Mouse (Mus musculus) limb, embryonic 15.5 days (tissue): ENCODE data around the gene Ano6. TPM values are rescaled to one million over a fixed set of nuclear protein-coding genes. Genes with fewer than 3 reads are reported as not detected.
A peak's percentile ranks its signal among the peaks of the same experiment; 100 is the strongest.

ENCODE experiments used
- ATAC-seq: fragments of 200-750 bp; cut with Nextera tagmentation; 2 replicates; pipeline ENCODE4 v1.8.0; 2017; ENCODE audit warnings: low read depth, moderate TSS enrichment; ENCODE audit not compliant: insufficient number of reproducible peaks, low FRiP score, low TSS enrichment
- H3K27ac ChIP-seq: fragments of 300-500 bp; sonication (generic); 2 replicates; pipeline ENCODE4 v1.5.1; 2015; ENCODE audit warnings: moderate library complexity, mild to moderate bottlenecking, inconsistent platforms
- H3K27me3 ChIP-seq: fragments of 300-500 bp; sonication (generic); 2 replicates; pipeline ENCODE4 v1.6.1; 2015; ENCODE audit warnings: inconsistent platforms
- H3K36me3 ChIP-seq: fragments of 300-500 bp; sonication (generic); 2 replicates; pipeline ENCODE4 v1.6.1; 2015; ENCODE audit warnings: inconsistent platforms
- H3K4me1 ChIP-seq: fragments of 300-500 bp; sonication (generic); 2 replicates; pipeline ENCODE4 v1.6.1; 2015; ENCODE audit warnings: inconsistent platforms
- H3K4me2 ChIP-seq: fragments of 300-500 bp; sonication (generic); 2 replicates; pipeline ENCODE4 v1.6.1; 2015; ENCODE audit warnings: mild to moderate bottlenecking, inconsistent platforms
- H3K4me3 ChIP-seq: fragments of 300-500 bp; sonication (generic); 2 replicates; pipeline ENCODE4 v1.5.1; 2015; ENCODE audit warnings: mild to moderate bottlenecking, inconsistent platforms
- H3K9ac ChIP-seq: fragments of 300-500 bp; sonication (generic); 2 replicates; pipeline ENCODE4 v1.6.1; 2015; ENCODE audit warnings: inconsistent platforms
- H3K9me3 ChIP-seq: fragments of 300-500 bp; sonication (generic); 2 replicates; pipeline ENCODE4 v1.6.1; 2016; ENCODE audit warnings: inconsistent platforms
- WGBS: fragments of 180-500 bp; shearing (Covaris S2); methylation state at CpG from one replicate; pipeline ENCODE4 v1.1.7; 2015; 5-methylcytosine and 5-hydroxymethylcytosine counted together
- polyA plus RNA-seq: library from polyadenylated mRNA; unstranded; fragments of >200 nt; fragmentation: Nextera tagmentation; extraction: Ambion mirVana; gene quantifications from 2 replicates; pipeline ENCODE4 v1.2.1, GENCODE M21; 2015

Ano6 gene
- polyA plus RNA-seq, 1 experiment from 2014 or later, result 50.3 TPM

GRCm38 (mm10) chr15:95945951-95946708 is 155.5 kb downstream of the Ano6 start:
- Histone ChIP-seq H3K4me1 (no peaks in the 10 kb centered on the region), H3K9ac (no peak overlapping the region), H3K4me3 (no peak overlapping the region), H3K27me3 (no peaks in the 10 kb centered on the region), H3K36me3 (peaks cover 54% of the 10 kb centered on the region), H3K4me2 (no peak overlapping the region), H3K9me3 (no peaks in the 10 kb centered on the region), H3K27ac (no peak overlapping the region)
- ATAC-seq, result no peak
- 61% methylated on average over 11 of the region's 11 CpGs for WGBS

GRCm38 (mm10) chr15:95948411-95948810 is 157.8 kb downstream of the Ano6 start:
- no peak overlapping the region for H3K4me2 ChIP-seq
- H3K9ac ChIP-seq, result no peak overlapping the region
- no peaks in the 10 kb centered on the region for H3K27me3 ChIP-seq
- H3K27ac ChIP-seq, result no peak overlapping the region
- no peaks in the 10 kb centered on the region for H3K9me3 ChIP-seq
- no peak overlapping the region for H3K4me3 ChIP-seq
- H3K36me3 ChIP-seq, result peaks cover 49% of the 10 kb centered on the region
- 0 out of 2 replicates have a peak, but pooled peaks cover 6% of the 10 kb centered on the region for H3K4me1 ChIP-seq
- ATAC-seq, result no peak
- WGBS, result 91% methylated on average over 18 of the region's 18 CpGs

- 0 out of 2 replicates have a peak, but pooled peaks cover 6% of the 10 kb centered on the region for H3K4me1 ChIP-seq
- 90% methylated on average over 13 of the region's 13 CpGs for WGBS
- no peaks in the 10 kb centered on the region for H3K27me3 ChIP-seq
- no peak overlapping the region for H3K4me2 ChIP-seq
- ATAC-seq, result no peak
- H3K27ac ChIP-seq, result no peak overlapping the region
- H3K9ac ChIP-seq, result no peak overlapping the region
- no peaks in the 10 kb centered on the region for H3K9me3 ChIP-seq
- H3K36me3 ChIP-seq, result peaks cover 56% of the 10 kb centered on the region
- H3K4me3 ChIP-seq, result no peak overlapping the region
Observed at GRCm38 (mm10) chr15:95949336-95949735, 158.7 kb downstream of the Ano6 start.

GRCm38 (mm10) chr15:95951497-95951896 is 160.9 kb downstream of the Ano6 start:
- H3K27me3 ChIP-seq, result no peaks in the 10 kb centered on the region
- no peak overlapping the region for H3K9ac ChIP-seq
- peaks cover 68% of the 10 kb centered on the region for H3K36me3 ChIP-seq
- H3K4me1 ChIP-seq, result 0 out of 2 replicates have a peak, but pooled peaks cover 6% of the 10 kb centered on the region
- 0 out of 2 replicates have a peak overlapping the region, but pooled peaks have one; percentile 17 for H3K27ac ChIP-seq
- H3K9me3 ChIP-seq, result no peaks in the 10 kb centered on the region
- H3K4me3 ChIP-seq, result no peak overlapping the region
- no peak for ATAC-seq
- H3K4me2 ChIP-seq, result no peak overlapping the region
- WGBS, result 63% methylated on average over 5 of the region's 5 CpGs

GRCm38 (mm10) chr15:95956692-95957091 is 166.0 kb downstream of the Ano6 start:
- no peak for ATAC-seq
- Histone ChIP-seq H3K9me3 (no peaks in the 10 kb centered on the region), H3K27ac (no peak overlapping the region), H3K4me3 (no peak overlapping the region), H3K9ac (no peak overlapping the region), H3K4me2 (no peak overlapping the region), H3K36me3 (peaks cover 56% of the 10 kb centered on the region), H3K4me1 (0 out of 2 replicates have a peak, but pooled peaks cover 3% of the 10 kb centered on the region), H3K27me3 (no peaks in the 10 kb centered on the region)
- 88% methylated on average over 3 of the region's 3 CpGs for WGBS

GRCm38 (mm10) chr15:95962411-95963123 is 171.9 kb downstream of the Ano6 start:
- Histone ChIP-seq H3K27me3 (no peaks in the 10 kb centered on the region), H3K36me3 (peaks cover 35% of the 10 kb centered on the region), H3K9me3 (no peaks in the 10 kb centered on the region), H3K9ac (no peak overlapping the region), H3K4me2 (no peak overlapping the region), H3K4me3 (no peak overlapping the region), H3K27ac (peak overlapping the region; percentile 9; the same call in 1 of the 2 replicates), H3K4me1 (peaks cover 6% of the 10 kb centered on the region; the same call in 1 of the 2 replicates)
- 85% methylated on average over 3 of the region's 3 CpGs for WGBS
- no peak for ATAC-seq

- Histone ChIP-seq H3K4me2 (no peak overlapping the region), H3K27ac (peak overlapping the region; percentile 9; the same call in 1 of the 2 replicates), H3K4me1 (peaks cover 6% of the 10 kb centered on the region; the same call in 1 of the 2 replicates), H3K36me3 (peaks cover 37% of the 10 kb centered on the region), H3K4me3 (no peak overlapping the region), H3K9ac (no peak overlapping the region), H3K27me3 (no peaks in the 10 kb centered on the region), H3K9me3 (no peaks in the 10 kb centered on the region)
- no peak for ATAC-seq
- WGBS, result 61% methylated on average over 10 of the region's 10 CpGs
Observed at GRCm38 (mm10) chr15:95963124-95963482, 172.5 kb downstream of the Ano6 start.

GRCm38 (mm10) chr15:95963533-95964250 is 173.0 kb downstream of the Ano6 start:
- no peak overlapping the region for H3K27ac ChIP-seq
- no peak overlapping the region for H3K9ac ChIP-seq
- H3K9me3 ChIP-seq, result no peaks in the 10 kb centered on the region
- ATAC-seq, result no peak
- 77% methylated on average over 12 of the region's 12 CpGs for WGBS
- no peak overlapping the region for H3K4me2 ChIP-seq
- peaks cover 33% of the 10 kb centered on the region for H3K36me3 ChIP-seq
- no peak overlapping the region for H3K4me3 ChIP-seq
- H3K4me1 ChIP-seq, result peaks cover 6% of the 10 kb centered on the region; the same call in 1 of the 2 replicates
- no peaks in the 10 kb centered on the region for H3K27me3 ChIP-seq

GRCm38 (mm10) chr15:95964251-95964561 is 173.6 kb downstream of the Ano6 start:
- H3K4me1 ChIP-seq, result peaks cover 6% of the 10 kb centered on the region; the same call in 1 of the 2 replicates
- WGBS, result 80% methylated on average over 4 of the region's 4 CpGs
- no peaks in the 10 kb centered on the region for H3K27me3 ChIP-seq
- no peaks in the 10 kb centered on the region for H3K9me3 ChIP-seq
- peaks cover 33% of the 10 kb centered on the region for H3K36me3 ChIP-seq
- H3K4me2 ChIP-seq, result no peak overlapping the region
- no peak overlapping the region for H3K9ac ChIP-seq
- no peak overlapping the region for H3K27ac ChIP-seq
- H3K4me3 ChIP-seq, result no peak overlapping the region
- no peak for ATAC-seq

- H3K36me3 ChIP-seq, result peaks cover 40% of the 10 kb centered on the region
- no peak overlapping the region for H3K4me2 ChIP-seq
- H3K27ac ChIP-seq, result no peak overlapping the region
- H3K27me3 ChIP-seq, result no peaks in the 10 kb centered on the region
- WGBS, result 100% methylated on average over 2 of the region's 2 CpGs
- no peaks in the 10 kb centered on the region for H3K9me3 ChIP-seq
- ATAC-seq, result no peak
- H3K9ac ChIP-seq, result no peak overlapping the region
- H3K4me1 ChIP-seq, result peaks cover 6% of the 10 kb centered on the region; the same call in 1 of the 2 replicates
- no peak overlapping the region for H3K4me3 ChIP-seq
Observed at GRCm38 (mm10) chr15:95966979-95967378, 176.3 kb downstream of the Ano6 start.

GRCm38 (mm10) chr15:95967516-95968196 is 177.0 kb downstream of the Ano6 start:
- Histone ChIP-seq H3K36me3 (peaks cover 41% of the 10 kb centered on the region), H3K27ac (no peak overlapping the region), H3K4me3 (no peak overlapping the region), H3K4me2 (no peak overlapping the region), H3K27me3 (no peaks in the 10 kb centered on the region), H3K9me3 (no peaks in the 10 kb centered on the region), H3K9ac (no peak overlapping the region), H3K4me1 (peaks cover 6% of the 10 kb centered on the region; the same call in 1 of the 2 replicates)
- WGBS, result 90% methylated on average over 16 of the region's 16 CpGs
- ATAC-seq, result no peak
